Mouse (Mus musculus): ENCODE measurements around the gene Syvn1. TPM values are rescaled to one million over a fixed set of nuclear protein-coding genes. Genes with fewer than 3 reads are reported as not detected.

The Syvn1 gene
- polyA plus RNA-seq (2012; fragmentation: generic; extraction: Trizol) = 24.3 TPM

- peak in 1 of 3 experiments; percentile 33 for TF ChIP-seq MYOG (IDR thresholded peaks at IDR 0.05; ENCODE audit: control insufficient read depth in 1 of 3, insufficient read depth in 1 of 3, insufficient read length in 2 of 3, low read depth in 2 of 3)
- no peak for TF ChIP-seq TCF12 (IDR thresholded peaks at IDR 0.05; ENCODE audit: insufficient read depth, poor library complexity, severe bottlenecking)
- no peak for TF ChIP-seq TCF3 (IDR thresholded peaks at IDR 0.05; ENCODE audit: insufficient read length, low read depth)
- TF ChIP-seq POLR2A (IDR thresholded peaks at IDR 0.05; ENCODE audit: insufficient read length, low read depth) = peak; percentile 93
- TF ChIP-seq MYOD1 (IDR thresholded peaks at IDR 0.05; ENCODE audit: control insufficient read depth in 1 of 3, insufficient read length in 2 of 3, low read depth in 2 of 3) = peak in 1 of 3 experiments; percentile 11
- no peak for TF ChIP-seq REST (IDR thresholded peaks at IDR 0.05; ENCODE audit: insufficient read depth, insufficient read length)
- TF ChIP-seq E2F4 (IDR thresholded peaks at IDR 0.05; ENCODE audit: insufficient read depth) = peak; percentile 3
- no peak for TF ChIP-seq SRF (IDR thresholded peaks at IDR 0.05; ENCODE audit: control insufficient read depth, insufficient read length, low read depth)
- TF ChIP-seq MAX (IDR thresholded peaks at IDR 0.05; ENCODE audit: low read depth) = no peak
- no peak for TF ChIP-seq USF1 (IDR thresholded peaks at IDR 0.05; ENCODE audit: low read depth)
- TF ChIP-seq CEBPB (IDR thresholded peaks at IDR 0.05; ENCODE audit: insufficient read depth, poor library complexity, severe bottlenecking) = no peak
- peak; percentile 79 for TF ChIP-seq POLR2AphosphoS2 (IDR thresholded peaks at IDR 0.05; ENCODE audit: insufficient read length, low read depth)
- Histone ChIP-seq H3K27me3 (ENCODE audit: control insufficient read depth, insufficient read depth, insufficient read length) (no peaks in the 10 kb centered on the region), H3K36me3 (ENCODE audit: control insufficient read depth, insufficient read depth) (peaks cover 13% of the 10 kb centered on the region), H3K79me2 (ENCODE audit: control insufficient read depth, insufficient read depth) (peaks cover 16% of the 10 kb centered on the region), H3K4me2 (ENCODE audit: low read depth) (peak within 1 kb of the TSS; percentile 95), H3ac (ENCODE audit: control insufficient read depth, insufficient read length) (peak within 1 kb of the TSS; percentile 46), H3K4me3 (peak within 1 kb of the TSS; percentile 94)
Measured at GRCm38 (mm10) chr19:6046294-6047153, at the start of gene Syvn1. Gene Syvn1, plus strand, starts transcription at chr19:6046576.

DNA sequence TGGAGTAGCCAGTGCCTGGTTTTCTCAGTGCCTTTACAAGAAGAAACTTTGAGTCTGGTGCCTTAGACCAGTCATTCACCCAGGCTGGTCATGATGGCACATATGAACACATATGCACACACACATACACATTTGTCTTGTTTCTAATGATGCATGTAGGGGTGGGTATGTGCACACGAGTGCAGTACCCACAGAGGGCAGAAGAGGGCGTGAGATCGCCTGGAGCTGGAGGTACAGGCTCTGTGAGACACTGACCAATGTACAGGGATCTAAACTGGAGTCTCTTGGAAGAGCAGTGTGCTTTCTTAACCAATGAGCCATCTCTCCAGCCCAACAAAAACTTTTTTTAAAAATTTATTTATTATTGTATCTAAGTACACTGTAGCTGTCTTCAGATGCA lies 48.2 kb upstream of the Syvn1 start:
- TF ChIP-seq POLR2AphosphoS2 (IDR thresholded peaks at IDR 0.05; ENCODE audit: insufficient read length, low read depth) = no peak
- no peak for TF ChIP-seq E2F4 (IDR thresholded peaks at IDR 0.05; ENCODE audit: insufficient read depth)
- TF ChIP-seq MAX (IDR thresholded peaks at IDR 0.05; ENCODE audit: low read depth) = no peak
- no peak for TF ChIP-seq MYOG (IDR thresholded peaks at IDR 0.05; ENCODE audit: control insufficient read depth in 1 of 3, insufficient read depth in 1 of 3, insufficient read length in 2 of 3, low read depth in 2 of 3)
- no peak for TF ChIP-seq CEBPB (IDR thresholded peaks at IDR 0.05; ENCODE audit: insufficient read depth, poor library complexity, severe bottlenecking)
- TF ChIP-seq SRF (IDR thresholded peaks at IDR 0.05; ENCODE audit: control insufficient read depth, insufficient read length, low read depth) = no peak
- no peak for TF ChIP-seq TCF3 (IDR thresholded peaks at IDR 0.05; ENCODE audit: insufficient read length, low read depth)
- TF ChIP-seq REST (IDR thresholded peaks at IDR 0.05; ENCODE audit: insufficient read depth, insufficient read length) = no peak
- no peak for TF ChIP-seq TCF12 (IDR thresholded peaks at IDR 0.05; ENCODE audit: insufficient read depth, poor library complexity, severe bottlenecking)
- no peak for TF ChIP-seq POLR2A (IDR thresholded peaks at IDR 0.05; ENCODE audit: insufficient read length, low read depth)
- TF ChIP-seq USF1 (IDR thresholded peaks at IDR 0.05; ENCODE audit: low read depth) = no peak
- TF ChIP-seq MYOD1 (IDR thresholded peaks at IDR 0.05; ENCODE audit: control insufficient read depth in 1 of 3, insufficient read length in 2 of 3, low read depth in 2 of 3) = no peak
- H3K36me3 ChIP-seq (ENCODE audit: control insufficient read depth, insufficient read depth) = peaks cover 20% of the 10 kb centered on the region
- no peak overlapping the region for H3K4me2 ChIP-seq (ENCODE audit: low read depth)
- no peak overlapping the region for H3ac ChIP-seq (ENCODE audit: control insufficient read depth, insufficient read length)
- no peaks in the 10 kb centered on the region for H3K79me2 ChIP-seq (ENCODE audit: control insufficient read depth, insufficient read depth)
- no peaks in the 10 kb centered on the region for H3K27me3 ChIP-seq (ENCODE audit: control insufficient read depth, insufficient read depth, insufficient read length)
- no peak overlapping the region for H3K4me3 ChIP-seq

- Histone ChIP-seq H3K4me3 (no peak overlapping the region), H3K36me3 (ENCODE audit: control insufficient read depth, insufficient read depth) (peaks cover 11% of the 10 kb centered on the region), H3K4me2 (ENCODE audit: low read depth) (no peak overlapping the region), H3K27me3 (ENCODE audit: control insufficient read depth, insufficient read depth, insufficient read length) (no peaks in the 10 kb centered on the region), H3ac (ENCODE audit: control insufficient read depth, insufficient read length) (no peak overlapping the region), H3K79me2 (ENCODE audit: control insufficient read depth, insufficient read depth) (no peaks in the 10 kb centered on the region)
- TF ChIP-seq MYOG (IDR thresholded peaks at IDR 0.05; ENCODE audit: control insufficient read depth in 1 of 3, insufficient read depth in 1 of 3, insufficient read length in 2 of 3, low read depth in 2 of 3) = no peak
- no peak for TF ChIP-seq POLR2A (IDR thresholded peaks at IDR 0.05; ENCODE audit: insufficient read length, low read depth)
- no peak for TF ChIP-seq E2F4 (IDR thresholded peaks at IDR 0.05; ENCODE audit: insufficient read depth)
- TF ChIP-seq REST (IDR thresholded peaks at IDR 0.05; ENCODE audit: insufficient read depth, insufficient read length) = no peak
- TF ChIP-seq POLR2AphosphoS2 (IDR thresholded peaks at IDR 0.05; ENCODE audit: insufficient read length, low read depth) = no peak
- TF ChIP-seq USF1 (IDR thresholded peaks at IDR 0.05; ENCODE audit: low read depth) = no peak
- TF ChIP-seq SRF (IDR thresholded peaks at IDR 0.05; ENCODE audit: control insufficient read depth, insufficient read length, low read depth) = no peak
- TF ChIP-seq TCF12 (IDR thresholded peaks at IDR 0.05; ENCODE audit: insufficient read depth, poor library complexity, severe bottlenecking) = no peak
- no peak for TF ChIP-seq MAX (IDR thresholded peaks at IDR 0.05; ENCODE audit: low read depth)
- TF ChIP-seq CEBPB (IDR thresholded peaks at IDR 0.05; ENCODE audit: insufficient read depth, poor library complexity, severe bottlenecking) = no peak
- no peak for TF ChIP-seq MYOD1 (IDR thresholded peaks at IDR 0.05; ENCODE audit: control insufficient read depth in 1 of 3, insufficient read length in 2 of 3, low read depth in 2 of 3)
Measured at GRCm38 (mm10) chr19:5999969-6000368, 46.4 kb upstream of the Syvn1 start.

- Histone ChIP-seq H3K4me2 (ENCODE audit: low read depth) (no peak overlapping the region), H3K36me3 (ENCODE audit: control insufficient read depth, insufficient read depth) (peaks cover 6% of the 10 kb centered on the region), H3K27me3 (ENCODE audit: control insufficient read depth, insufficient read depth, insufficient read length) (no peaks in the 10 kb centered on the region), H3K79me2 (ENCODE audit: control insufficient read depth, insufficient read depth) (no peaks in the 10 kb centered on the region), H3ac (ENCODE audit: control insufficient read depth, insufficient read length) (no peak overlapping the region), H3K4me3 (no peak overlapping the region)
- TF ChIP-seq POLR2AphosphoS2 (IDR thresholded peaks at IDR 0.05; ENCODE audit: insufficient read length, low read depth) (no peak), TCF12 (IDR thresholded peaks at IDR 0.05; ENCODE audit: insufficient read depth, poor library complexity, severe bottlenecking) (no peak), MYOD1 (IDR thresholded peaks at IDR 0.05; ENCODE audit: control insufficient read depth in 1 of 3, insufficient read length in 2 of 3, low read depth in 2 of 3) (no peak), E2F4 (IDR thresholded peaks at IDR 0.05; ENCODE audit: insufficient read depth) (no peak), POLR2A (IDR thresholded peaks at IDR 0.05; ENCODE audit: insufficient read length, low read depth) (no peak), REST (IDR thresholded peaks at IDR 0.05; ENCODE audit: insufficient read depth, insufficient read length) (no peak)
Measured at GRCm38 (mm10) chr19:6005541-6005940, 40.8 kb upstream of the Syvn1 start.
